Mouse (Mus musculus): ENCODE results near the gene Nell1. TPM values are rescaled to one million over a fixed set of nuclear protein-coding genes. Genes with fewer than 3 reads are reported as not detected.

Gene Nell1
- total RNA-seq, 2 experiments from 2014 or later = 66.0 to 75.2 TPM

- DNase-seq (ENCODE audit: low spot score in 2 of 2) = no peak
Observed at GRCm38 (mm10) chr7:50041112-50041511, 66.4 kb downstream of the Nell1 start.

GRCm38 (mm10) chr7:50050144-50050543, 75.5 kb downstream of the Nell1 start:
- DNase-seq (ENCODE audit: low spot score in 2 of 2) = no peak

GRCm38 (mm10) chr7:50053704-50054103, 79.0 kb downstream of the Nell1 start:
- no peak for DNase-seq (ENCODE audit: low spot score in 2 of 2)

GRCm38 (mm10) chr7:50094461-50094860, 119.8 kb downstream of the Nell1 start:
- no peak for DNase-seq (ENCODE audit: low spot score in 2 of 2)

- no peak for DNase-seq (ENCODE audit: low spot score in 2 of 2)
Observed at GRCm38 (mm10) chr7:50105612-50106321, 131.1 kb downstream of the Nell1 start.

- no peak for DNase-seq (ENCODE audit: low spot score in 2 of 2)
Observed at GRCm38 (mm10) chr7:50107261-50107660, 132.6 kb downstream of the Nell1 start.

GRCm38 (mm10) chr7:50118348-50118747, 143.7 kb downstream of the Nell1 start:
- no peak for DNase-seq (ENCODE audit: low spot score in 2 of 2)

GRCm38 (mm10) chr7:50137706-50138105, 163.0 kb downstream of the Nell1 start:
- DNase-seq (ENCODE audit: low spot score in 2 of 2) = no peak

- no peak for DNase-seq (ENCODE audit: low spot score in 2 of 2)
Observed at GRCm38 (mm10) chr7:50149326-50149725, 174.7 kb downstream of the Nell1 start.

- DNase-seq (ENCODE audit: low spot score in 2 of 2) = no peak
Observed at GRCm38 (mm10) chr7:50150838-50151237, 176.2 kb downstream of the Nell1 start.

- no peak for DNase-seq (ENCODE audit: low spot score in 2 of 2)
Observed at GRCm38 (mm10) chr7:50153618-50154017, 179.0 kb downstream of the Nell1 start.

GRCm38 (mm10) chr7:50162602-50163001, 187.9 kb downstream of the Nell1 start:
- no peak for DNase-seq (ENCODE audit: low spot score in 2 of 2)

- DNase-seq (ENCODE audit: low spot score in 2 of 2) = no peak
Observed at GRCm38 (mm10) chr7:50168778-50169177, 194.1 kb downstream of the Nell1 start.

GRCm38 (mm10) chr7:50186306-50186705, 211.6 kb downstream of the Nell1 start:
- DNase-seq (ENCODE audit: low spot score in 2 of 2) = no peak

GRCm38 (mm10) chr7:50193955-50194354, 219.3 kb downstream of the Nell1 start:
- no peak for DNase-seq (ENCODE audit: low spot score in 2 of 2)

GRCm38 (mm10) chr7:50195080-50195611, 220.5 kb downstream of the Nell1 start:
- no peak for DNase-seq (ENCODE audit: low spot score in 2 of 2)

GRCm38 (mm10) chr7:50205268-50205667, 230.6 kb downstream of the Nell1 start:
- DNase-seq (ENCODE audit: low spot score in 2 of 2) = peak in 1 of 2 experiments; percentile 22

- peak in 1 of 2 experiments; percentile 14 for DNase-seq (ENCODE audit: low spot score in 2 of 2)
Observed at GRCm38 (mm10) chr7:50210678-50211251, 236.1 kb downstream of the Nell1 start.

- DNase-seq (ENCODE audit: low spot score in 2 of 2) = no peak
Observed at GRCm38 (mm10) chr7:50221849-50222248, 247.2 kb downstream of the Nell1 start.

GRCm38 (mm10) chr7:50226621-50227020, 252.0 kb downstream of the Nell1 start:
- DNase-seq (ENCODE audit: low spot score in 2 of 2) = no peak

GRCm38 (mm10) chr7:50228273-50228672, 253.6 kb downstream of the Nell1 start:
- no peak for DNase-seq (ENCODE audit: low spot score in 2 of 2)

GRCm38 (mm10) chr7:50241213-50241612, 266.5 kb downstream of the Nell1 start:
- no peak for DNase-seq (ENCODE audit: low spot score in 2 of 2)

Measured in layer of hippocampus, postnatal 10 days (tissue).